Mouse (Mus musculus) liver, postnatal 0 days (tissue): ENCODE measurements at regions not wholly inside any gene's neighbourhood (a gene's known extent, or its start where the extent isn't known, plus 50 kb on each side); places are given as distances from the start of the nearest gene placed in this dataset.

ENCODE experiments used
- CTCF ChIP-seq: sonication (generic); IDR thresholded peaks from 2 replicates; pipeline ENCODE4 v1.5.1; 2016; ENCODE audit warnings: antibody characterized with exemption, low read depth
- EP300 ChIP-seq: IDR thresholded peaks from 2 replicates; pipeline ENCODE4 v1.6.1; 2016; ENCODE audit warnings: antibody characterized with exemption, low read depth, mild to moderate bottlenecking

- TF ChIP-seq CTCF (no peak), EP300 (no peak)
Observed at GRCm38 (mm10) chr11:26881635-26882034, 287.8 kb upstream of the Vrk2 start.
